Mouse (Mus musculus): ENCODE data around the gene Dbp.

Gene Dbp

DNA sequence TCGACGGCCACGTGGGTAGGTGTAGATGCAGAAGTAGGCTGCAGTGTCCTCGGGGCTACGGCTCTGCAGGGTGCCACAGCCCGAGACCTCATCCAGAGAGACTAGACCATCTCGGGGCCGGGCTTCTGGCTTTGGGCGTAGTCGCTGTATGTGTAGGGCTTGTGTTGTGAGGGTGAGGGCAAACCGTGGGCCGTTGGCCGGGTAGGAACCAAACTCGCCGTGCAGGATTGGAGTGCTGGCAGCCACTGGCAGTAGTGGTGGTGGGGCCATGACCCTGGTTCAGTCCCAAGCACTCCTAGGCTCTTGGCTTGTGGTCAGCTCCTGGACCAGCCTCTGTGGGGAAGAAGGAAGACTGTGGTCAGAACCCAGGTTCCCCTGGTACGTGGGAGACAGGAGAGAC, 8.5 kb downstream of the Dbp start:
- DNase-seq: no peak

DNA sequence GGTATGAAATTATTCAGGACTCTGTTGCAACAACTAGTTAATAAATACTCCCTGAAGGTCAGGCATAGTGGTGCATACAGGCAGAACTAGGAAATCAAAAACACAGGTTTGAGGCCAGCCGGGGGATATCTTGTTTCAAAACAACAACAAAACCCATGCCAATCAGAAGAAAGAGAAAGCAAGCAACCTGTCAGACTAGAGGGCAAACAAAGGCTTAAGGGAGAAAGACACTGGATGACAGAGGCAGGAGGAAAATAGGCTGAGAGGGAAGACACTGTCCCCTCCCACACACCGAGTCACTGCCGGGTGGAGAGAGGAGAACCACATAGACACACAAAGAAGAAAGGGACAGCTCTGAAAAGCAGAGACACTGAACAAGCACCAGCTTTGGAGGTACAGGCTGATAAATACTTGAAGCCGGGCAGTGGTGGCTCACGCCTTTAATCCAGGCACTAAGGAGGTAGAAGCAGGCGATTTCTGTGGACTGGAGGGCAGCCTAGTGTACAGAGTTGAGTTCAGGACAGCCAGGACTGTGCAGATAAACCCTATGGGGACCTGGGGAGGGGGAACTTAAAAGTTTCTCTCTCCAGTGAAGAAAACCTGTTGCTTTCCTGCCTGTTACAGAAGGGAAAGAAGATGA, 9.1 kb downstream of the Dbp start:
- DNase-seq: no peak

DNA sequence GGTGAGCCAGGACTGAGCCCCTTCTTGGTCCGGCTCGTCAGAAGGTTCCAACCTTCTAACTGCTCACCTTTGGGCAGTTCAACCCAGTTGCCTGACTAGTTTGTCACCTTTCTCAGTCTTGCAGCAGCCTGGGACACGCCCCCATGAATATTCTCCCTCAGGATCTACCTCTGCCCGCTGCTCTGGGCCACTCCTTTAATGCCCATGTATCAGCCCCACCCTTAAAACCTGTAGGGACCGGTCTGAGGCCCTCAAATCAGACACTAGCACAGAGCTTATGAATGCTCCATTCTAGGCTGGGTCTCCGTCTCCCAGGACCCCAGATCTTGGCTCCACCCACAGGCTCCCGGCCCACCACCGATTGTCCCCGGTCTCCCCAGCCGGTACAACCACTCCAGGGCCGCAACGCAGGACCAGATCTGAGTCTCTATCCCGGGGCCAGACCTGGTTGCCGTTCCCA, 9.8 kb downstream of the Dbp start:
- peak; percentile 49 for DNase-seq

DNA sequence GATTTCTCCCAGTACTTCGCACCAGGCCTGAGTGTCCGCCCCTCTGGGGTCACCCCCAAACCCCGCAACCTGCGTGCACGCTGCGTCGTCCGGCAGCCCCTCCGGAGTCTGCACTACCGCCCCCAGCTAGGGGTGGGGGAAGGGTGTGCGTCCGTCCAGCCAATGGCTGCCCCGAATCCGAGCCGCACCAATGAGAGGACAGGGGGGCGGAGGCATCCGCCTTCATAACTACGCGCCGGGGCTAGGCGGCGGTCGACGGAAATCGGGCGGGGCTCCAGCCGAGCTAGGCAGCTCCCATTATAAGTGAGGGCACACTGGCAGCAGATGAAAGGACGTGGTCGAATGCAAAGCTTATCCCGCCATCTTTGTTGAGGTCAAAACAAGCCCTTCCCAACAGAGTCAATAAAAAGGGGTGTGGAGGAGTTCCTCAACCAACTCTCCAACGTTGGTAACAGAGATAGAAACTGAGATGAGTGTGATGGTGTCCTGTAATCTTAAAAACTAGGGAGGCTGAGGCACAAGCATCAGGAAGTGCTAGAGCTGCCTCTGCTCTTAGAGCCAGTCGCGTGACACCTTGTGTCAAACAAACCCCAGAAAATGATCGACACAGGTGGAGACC, 10.3 kb downstream of the Dbp start, which contains the start of gene Rpl18:
TSS of gene Rpl18 (plus strand) at position 368 of the 619 bp plus-strand sequence.
- DNase-seq: peak; percentile 97

DNA sequence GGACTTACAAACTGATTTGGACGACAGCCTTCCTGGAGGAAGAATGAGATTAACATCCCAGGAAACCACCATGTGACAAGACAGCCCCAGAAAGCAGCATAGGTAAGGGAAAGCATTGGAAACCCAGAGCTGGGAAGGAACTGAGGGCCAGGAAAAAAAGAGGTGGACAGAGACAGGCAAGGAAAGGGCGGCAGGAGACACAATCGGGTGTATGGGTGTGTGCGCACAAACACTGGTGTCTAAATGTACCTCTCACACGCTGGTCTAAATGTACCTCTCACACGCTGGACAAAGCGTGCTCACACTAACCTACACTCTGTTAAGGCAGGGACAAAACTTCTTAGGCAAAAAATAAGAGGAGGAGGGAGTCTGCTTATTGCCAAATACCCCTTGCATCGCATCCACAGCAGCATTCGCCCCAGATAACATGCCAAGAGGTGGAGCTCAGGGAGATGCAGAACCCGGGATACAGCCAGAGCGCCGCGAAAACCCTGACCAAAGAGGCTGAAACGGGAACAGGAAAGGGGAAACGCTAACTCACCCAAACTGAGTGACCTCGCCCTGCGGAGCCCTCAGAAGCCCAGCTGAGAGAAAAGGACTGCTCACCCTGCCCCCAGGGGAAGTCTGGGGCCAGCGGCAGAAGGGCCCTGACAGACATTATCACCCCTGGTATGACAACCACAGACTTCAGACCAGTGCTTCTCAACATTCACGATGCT, 11.0 kb downstream of the Dbp start:
- DNase-seq: peak; percentile 48

DNA sequence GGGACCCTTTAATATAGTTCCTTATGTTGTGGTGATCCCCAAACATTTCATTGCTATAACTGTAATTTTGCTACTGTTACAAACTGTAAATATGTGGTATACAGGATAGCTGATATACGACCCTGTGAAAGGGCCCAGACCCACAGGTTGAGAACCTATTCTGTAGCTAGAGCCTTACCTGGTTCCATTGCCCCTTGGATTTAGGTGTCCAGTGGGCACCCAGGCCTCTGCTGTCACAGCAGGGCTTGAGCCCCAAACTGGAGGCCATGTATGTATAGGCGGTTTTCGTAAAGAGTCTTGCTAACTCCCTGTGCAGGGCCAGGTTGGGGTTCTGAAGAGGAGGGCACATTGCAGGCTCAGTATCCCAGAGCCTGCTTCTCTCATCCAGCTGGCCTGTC, 11.6 kb downstream of the Dbp start:
- DNase-seq: no peak

DNA sequence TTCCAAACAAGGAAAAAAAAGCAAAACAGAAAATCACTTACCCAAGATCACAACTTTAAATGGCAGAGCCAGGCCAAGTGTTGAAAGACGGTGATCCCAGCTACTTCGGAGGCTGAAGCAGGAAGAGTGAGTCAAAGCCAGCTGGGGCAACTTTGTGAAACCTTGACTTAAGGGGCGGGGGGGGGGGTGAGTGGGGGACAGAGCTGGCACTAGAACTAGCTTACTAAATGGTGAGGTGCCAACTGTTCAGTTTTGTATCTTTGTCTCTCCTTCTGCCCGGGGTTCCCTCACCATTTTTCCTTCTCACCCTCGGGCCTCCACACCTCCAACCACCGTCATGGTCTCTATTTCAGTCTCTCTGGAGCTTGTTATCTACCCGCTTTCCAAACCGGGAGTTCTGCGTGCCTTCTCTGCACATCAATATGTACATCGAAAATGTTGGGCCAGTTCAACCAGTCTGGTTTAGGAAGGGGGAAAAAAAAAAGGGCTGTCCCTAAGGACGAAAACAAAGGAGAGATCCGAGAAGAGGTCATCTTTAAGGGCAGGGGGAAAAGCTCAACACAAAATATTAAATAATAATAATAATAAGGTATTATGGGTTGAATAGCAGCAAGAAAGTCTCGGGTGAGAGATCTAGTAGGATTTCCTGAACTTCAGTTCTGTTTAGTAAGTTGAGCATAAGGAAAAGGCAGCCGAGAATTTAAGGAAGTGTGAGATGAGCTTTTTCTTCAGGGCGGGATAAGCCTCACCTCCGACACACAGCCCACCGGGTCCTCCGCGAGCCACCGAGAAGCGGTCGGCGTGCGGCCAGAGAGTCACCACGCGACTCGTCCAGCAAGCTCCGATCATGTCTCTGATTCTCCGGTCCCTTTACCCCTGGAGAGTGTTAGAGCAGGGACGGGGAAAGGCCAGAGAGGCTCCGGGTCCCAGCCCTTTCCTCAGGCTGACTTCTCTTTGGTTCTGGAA, 12.3 kb downstream of the Dbp start:
- no peak for DNase-seq

DNA sequence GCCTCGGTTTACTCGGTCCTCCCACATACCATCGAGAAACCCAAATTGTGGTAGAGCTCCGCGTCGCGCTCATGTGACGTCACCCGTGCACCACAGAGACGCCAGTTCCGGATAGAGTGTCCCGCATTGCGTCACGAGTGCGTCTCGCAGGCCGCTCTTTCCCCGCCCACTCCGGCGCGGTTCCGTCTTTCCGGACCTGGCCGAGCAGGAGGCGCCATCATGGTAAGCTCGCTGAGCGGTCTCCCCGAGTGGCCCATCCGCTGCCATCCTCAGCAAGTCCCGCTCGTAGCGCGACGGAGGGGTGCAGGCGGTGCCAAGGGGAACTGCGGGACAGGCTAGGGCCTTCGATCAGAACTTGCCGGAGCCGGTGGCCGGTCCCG, 13.0 kb downstream of the Dbp start, which contains the start of gene Sphk2:
TSS of gene Sphk2 (minus strand) at position 85 of the 380 bp plus-strand sequence.
- DNase-seq: peak; percentile 98

DNA sequence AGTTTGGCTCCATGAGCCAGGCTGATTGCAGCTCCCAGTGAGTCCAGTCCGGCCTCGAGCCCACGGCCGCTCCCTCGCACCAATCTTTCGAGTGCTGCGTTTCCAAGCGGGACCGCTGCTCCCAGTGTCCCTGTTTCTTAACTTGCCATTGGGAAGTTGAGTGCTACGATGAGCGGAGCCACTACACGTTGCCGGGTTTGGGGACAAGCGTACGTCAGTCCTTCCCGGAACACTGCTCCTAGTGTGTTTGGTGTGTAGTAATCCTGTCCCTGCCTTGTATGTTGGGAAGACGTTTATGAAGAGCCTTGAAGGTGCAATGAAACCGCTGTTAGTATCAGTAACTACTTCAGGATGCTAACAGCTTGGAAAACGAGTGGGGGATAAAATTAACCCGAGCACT, 13.4 kb downstream of the Dbp start:
- DNase-seq: no peak

DNA sequence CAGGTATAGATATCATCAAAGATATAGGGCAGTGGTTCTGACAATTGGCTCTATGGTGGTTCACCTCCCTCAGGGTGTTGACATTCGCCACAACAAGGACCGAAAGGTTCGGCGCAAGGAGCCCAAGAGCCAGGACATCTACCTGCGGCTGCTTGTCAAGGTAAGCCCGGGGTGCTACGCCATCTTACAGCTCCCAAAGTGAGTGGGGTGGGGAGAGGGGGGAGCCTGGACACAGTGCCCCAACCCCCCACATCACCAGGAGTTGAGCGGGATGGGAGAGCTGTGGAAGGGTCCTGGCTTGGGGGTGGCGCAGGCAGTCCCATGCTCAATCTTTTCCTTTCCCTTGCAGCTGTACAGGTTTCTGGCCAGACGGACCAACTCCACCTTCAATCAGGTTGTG, 14.3 kb downstream of the Dbp start:
- no peak for DNase-seq

DNA sequence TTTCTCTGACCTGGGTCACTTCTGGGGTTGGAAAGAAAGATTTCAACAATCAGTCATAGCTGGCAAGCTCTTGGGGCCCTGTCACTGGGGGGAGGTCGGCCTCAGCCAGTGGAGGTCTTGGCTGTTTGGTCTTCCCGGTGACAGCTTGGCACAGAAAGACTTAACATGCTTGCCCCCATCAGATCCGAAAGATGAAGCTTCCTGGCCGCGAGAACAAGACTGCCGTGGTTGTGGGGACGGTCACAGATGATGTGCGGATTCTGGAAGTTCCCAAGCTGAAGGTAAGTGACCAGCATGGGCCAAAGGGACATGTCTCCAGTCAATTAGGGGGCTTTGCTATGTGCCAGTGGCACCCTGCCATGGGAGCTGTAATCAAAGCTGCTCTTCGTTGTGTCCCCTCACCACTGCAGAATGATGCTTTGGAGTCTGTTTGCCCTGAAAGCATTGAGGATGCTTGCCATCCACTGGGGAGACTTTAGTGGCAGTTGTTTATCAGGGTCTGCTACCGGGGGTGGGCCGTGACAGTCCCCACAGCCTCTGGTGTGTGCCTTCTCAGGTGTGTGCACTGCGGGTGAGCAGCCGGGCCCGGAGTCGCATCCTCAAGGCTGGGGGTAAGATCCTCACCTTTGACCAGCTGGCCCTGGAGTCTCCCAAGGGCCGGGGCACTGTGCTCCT, 15.0 kb downstream of the Dbp start:
- DNase-seq: no peak

DNA sequence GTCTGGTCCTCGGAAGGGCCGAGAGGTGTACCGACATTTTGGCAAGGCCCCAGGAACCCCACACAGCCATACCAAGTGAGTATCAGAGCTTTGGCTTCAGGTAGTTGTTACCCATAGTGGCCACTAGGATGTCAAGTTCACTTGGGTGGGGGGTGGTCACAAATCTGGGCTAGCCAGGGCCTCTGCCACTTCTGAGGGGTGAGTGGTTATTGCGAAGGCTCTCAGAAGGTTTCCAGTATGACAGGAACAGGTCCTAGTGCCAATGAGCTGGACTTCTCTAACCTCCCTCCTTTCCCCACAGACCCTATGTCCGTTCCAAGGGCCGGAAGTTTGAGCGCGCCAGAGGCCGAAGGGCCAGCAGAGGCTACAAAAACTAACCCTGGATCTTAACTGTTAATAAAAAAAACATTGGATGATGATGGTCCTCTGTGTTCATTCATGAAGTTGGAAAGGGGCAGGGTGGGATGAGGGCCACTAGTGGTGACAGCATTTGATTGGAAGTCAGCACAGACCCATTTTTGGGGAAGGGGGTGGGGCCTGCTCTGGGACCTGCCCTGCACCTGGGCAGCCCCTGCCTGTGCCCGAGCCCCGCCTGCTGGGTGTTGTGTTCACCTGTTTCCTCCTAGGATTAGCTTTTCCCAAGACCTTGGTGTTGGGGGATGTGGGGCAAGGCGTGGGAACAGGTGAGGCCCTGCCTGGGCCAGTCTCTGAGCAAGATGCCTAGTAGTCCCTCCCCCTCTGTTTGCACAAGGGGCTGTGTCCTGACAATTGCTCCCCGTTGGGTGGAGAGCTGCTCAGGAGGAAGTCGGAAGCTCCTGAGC, 15.7 kb downstream of the Dbp start, which contains the start of gene Fam83e:
TSS of gene Fam83e (plus strand) at position 800 of the 821 bp plus-strand sequence.
- no peak for DNase-seq

DNA sequence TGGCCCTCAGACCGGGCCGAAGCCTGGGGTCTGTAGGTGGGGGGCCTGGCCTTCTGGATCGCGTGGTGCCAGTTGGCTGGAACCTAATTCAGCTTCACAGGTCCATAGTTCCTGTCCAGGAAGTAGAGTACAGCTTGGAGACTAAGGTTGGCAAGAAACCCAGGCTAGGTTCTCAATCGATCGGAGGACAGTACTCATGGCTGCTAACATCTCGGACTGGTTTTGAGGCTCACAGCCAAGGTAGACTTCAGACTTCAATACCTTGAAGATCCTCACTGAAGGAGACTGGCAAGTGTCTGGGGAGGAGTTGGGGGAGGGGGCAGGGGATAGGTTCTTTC, 16.3 kb downstream of the Dbp start:
- no peak for DNase-seq

DNA sequence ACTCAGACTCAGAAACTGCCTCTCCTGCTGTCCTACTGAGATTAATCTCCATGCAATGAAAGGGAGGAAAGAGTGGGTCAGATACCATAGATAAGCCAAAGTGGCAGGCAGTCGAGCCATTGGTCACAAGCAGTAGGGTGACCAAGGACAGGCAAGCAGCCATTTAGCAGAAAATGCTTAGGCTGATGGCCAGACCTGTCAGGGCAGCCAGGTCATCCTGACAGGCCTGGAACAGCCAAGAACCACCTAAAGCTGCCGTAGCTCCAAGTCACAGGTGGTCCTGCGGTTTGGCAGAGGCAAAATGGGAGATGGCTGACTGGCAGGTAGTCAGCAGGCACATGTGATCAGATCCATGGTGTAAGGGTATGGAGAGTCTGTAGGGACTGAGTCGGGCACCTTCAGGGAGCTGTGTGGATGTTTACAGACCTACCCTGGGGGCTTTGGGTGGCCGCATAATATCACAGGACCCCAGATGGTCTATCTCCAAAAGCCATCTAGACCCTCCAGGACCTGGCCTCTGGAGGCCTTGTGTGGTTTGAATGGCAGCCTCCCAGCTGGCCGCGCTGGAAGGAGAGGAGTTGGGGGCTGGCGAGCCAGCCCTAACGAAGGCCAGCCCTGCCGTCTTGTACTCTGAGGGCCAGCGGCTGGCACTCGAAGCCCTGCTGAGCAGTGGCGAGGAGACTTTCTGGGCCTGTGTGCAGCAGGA, 16.9 kb downstream of the Dbp start:
- no peak for DNase-seq

DNA sequence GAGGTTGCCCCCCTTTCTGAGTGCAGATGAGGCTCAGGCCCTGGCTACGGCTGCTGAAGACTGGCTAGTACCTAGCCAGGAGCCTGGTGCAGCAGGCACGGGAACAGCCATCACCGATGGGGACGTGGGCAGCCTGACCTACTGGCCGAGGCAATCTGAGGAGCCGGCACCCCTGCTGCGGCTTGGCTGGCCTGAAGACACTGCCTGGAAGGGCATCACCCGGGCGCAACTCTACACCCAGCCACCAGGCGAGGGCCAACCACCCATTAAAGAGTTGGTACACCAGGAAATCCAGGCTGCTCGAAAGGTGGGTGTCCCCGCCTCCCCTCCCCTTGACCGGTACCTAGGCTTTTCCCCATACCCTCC, 17.4 kb downstream of the Dbp start:
- DNase-seq: no peak

DNA sequence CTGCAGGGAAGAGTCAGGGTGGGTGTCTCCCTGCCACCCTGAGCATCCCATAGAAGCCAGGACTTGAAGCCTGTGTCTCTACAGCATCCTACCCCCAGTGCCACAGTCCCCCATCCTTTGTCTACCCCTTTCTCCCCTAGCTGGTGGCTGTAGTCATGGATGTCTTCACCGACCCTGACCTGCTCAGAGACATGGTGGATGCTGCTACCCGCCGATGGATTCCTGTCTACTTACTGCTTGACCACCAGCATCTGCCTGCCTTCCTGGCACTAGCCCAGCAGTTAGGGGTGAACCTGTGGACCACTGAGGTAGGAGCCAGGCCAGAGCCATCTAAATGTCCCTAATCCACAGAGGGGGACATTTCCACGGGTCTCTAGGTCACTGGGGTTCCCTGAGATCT, 18.4 kb downstream of the Dbp start:
- no peak for DNase-seq

DNA sequence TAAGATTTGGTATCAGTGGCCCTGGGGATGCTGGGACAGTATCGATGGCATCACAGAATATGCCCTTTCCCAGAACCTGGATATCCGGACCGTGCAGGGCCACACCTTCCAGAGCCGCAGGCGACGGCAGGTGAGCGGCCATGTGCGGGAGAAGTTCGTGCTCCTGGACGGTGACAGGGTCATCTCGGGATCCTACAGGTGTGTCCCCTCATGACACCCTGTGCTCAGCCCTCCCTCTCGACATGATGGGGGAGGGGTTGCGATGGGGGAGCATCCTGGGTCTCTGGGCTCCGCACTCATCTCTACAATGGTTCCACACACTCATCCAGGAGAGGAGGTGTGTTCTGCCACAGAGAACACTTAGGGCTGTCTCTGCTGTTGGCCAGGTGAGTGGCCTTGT, 18.9 kb downstream of the Dbp start:
- no peak for DNase-seq

DNA sequence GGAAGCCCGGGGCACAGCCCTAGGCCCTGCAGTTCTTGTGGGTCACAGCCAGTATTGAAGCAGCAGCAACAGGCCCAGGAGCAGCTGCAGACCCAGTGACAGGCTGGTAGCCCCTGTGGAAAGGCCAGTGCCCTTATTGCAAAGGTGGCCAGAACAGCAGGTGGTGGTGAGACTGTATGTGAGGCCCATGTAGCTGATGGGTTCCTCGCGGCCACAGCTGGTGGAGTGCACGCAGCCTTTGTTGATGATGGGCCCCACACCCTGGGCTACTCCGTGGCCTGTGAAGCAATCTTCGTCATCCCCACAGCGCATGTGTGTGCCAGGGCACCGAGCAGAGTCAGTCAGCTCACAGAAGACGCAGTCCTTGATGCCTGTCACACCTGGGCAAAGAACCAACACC, 20.3 kb downstream of the Dbp start:
- DNase-seq: no peak

DNA sequence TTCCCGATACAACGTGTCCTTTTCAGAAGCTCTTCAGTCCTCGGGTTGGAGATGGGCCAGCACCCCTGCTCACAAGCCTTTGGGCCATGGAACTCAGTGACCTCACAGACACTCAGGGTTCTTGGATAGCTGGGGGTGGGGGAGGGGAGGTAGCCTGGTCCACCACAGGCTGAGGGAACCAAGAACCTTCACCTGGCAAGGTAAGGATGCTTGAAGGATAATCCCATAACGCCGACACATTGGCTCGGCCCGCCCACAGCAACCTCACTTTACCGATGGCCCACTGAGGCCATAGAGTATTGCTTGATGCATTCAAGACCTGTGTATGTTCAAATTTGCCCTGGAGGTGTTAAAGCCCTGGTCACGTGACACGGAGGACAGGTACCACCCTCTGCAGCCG, 20.8 kb downstream of the Dbp start, which contains the start of gene Spaca4:
TSS of gene Spaca4 (minus strand) at position 101 of the 400 bp plus-strand sequence.
- DNase-seq: no peak

DNA sequence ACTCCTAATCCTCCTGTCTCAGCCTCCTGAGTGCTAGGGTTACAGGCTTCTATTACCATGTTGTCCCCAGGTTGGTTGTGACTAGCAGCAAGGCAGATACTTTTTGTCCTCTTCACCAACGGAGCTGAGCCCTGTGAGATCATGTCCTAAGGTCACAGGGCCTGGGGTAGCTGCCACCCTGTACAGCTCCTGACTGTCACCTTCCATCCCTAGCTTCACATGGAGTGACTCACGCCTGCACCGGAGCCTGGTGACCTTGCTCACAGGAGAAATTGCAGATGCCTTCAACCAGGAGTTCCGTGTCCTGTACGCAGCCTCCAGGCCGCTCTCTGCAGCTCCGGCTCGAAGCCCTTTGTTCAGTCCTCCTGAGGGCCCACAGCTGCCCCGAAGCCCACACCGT, 21.5 kb downstream of the Dbp start:
- no peak for DNase-seq

DNA sequence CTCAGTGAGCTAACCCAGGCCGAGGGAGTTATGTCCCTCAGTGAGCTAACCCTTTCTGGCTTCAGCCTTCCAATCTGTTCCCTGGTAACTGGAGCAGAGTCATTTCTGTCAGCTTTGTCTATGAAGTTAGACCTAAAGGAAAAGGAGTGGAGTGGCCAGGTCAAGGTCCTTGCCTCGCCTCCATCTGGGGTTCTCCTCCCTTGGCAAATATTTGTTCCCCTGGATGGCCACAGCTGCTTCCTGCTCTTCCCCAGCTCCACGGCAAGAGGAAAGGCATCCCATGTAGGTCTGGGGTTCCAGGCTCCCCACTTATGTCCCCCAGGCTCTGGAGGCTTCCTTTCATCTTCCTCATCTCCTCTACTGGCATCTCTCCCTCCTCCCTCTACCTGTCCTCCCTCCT, 22.7 kb downstream of the Dbp start:
- DNase-seq: no peak

Data from liver (tissue).